Mouse (Mus musculus) spleen, adult 2 months (tissue): ENCODE results near the gene Elf2.

Experiments
- CTCF ChIP-seq: fragments of 200-500 bp; IDR thresholded peaks from 2 replicates; pipeline ENCODE4 v1.5.1; 2011; ENCODE audit warnings: mild to moderate bottlenecking, inconsistent platforms; ENCODE audit not compliant: insufficient read depth, insufficient read length, insufficient replicate concordance; ENCODE audit errors: extremely low read depth
- POLR2A ChIP-seq: fragments of 200-500 bp; IDR thresholded peaks from 2 replicates; pipeline ENCODE4 v1.6.1; 2011; ENCODE audit warnings: low read depth, low read length, inconsistent platforms

- peak; percentile 91; the same call in 1 of the 2 replicates for TF ChIP-seq CTCF
- no peak for TF ChIP-seq POLR2A
These were observed 24.4 kb upstream of the Elf2 start for GRCm38 (mm10) chr3:51364703-51365516.
